Mouse (Mus musculus) G1E (cell line): ENCODE results near the gene Itga4.

ENCODE experiments used
- CTCF ChIP-seq: IDR thresholded peaks from 2 replicates; pipeline ENCODE4 v1.5.1; 2012; ENCODE audit warnings: low read depth, low read length, inconsistent platforms, mixed read lengths
- GATA1 ChIP-seq: IDR thresholded peaks from 2 replicates; pipeline ENCODE4 v1.6.1; 2012; ENCODE audit warnings: borderline replicate concordance, low read length, inconsistent platforms, mixed read lengths
- GATA2 ChIP-seq: IDR thresholded peaks from 2 replicates; pipeline ENCODE4 v1.6.1; 2012; ENCODE audit warnings: low read depth, low read length, inconsistent platforms, borderline replicate concordance
- TAL1 ChIP-seq: conservative IDR thresholded peaks from 2 replicates; pipeline ENCODE4 v1.6.1; 2012; ENCODE audit warnings: low read depth, low read length, inconsistent platforms, mixed read lengths

DNA sequence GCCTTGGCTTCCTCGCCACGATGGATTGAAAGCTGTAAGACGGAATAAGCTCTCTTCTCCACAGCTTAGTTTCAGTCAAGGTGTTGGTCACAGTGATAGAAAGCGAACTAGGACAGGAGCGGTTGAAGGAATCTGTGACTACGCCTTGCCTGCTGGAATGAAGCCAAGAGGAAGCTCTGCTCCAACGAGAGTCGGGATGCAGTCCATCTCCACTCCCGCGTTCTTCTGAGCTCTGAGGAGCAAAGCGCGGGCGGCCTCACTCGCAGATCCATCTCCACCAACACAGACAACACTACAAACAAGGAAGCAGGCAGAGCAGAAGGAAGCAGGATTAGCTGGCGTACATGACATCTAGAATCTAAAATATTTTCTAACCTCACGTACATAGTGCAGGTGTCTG, 99.5 kb downstream of the Itga4 start:
- TF ChIP-seq CTCF (no peak), GATA1 (no peak), GATA2 (no peak), TAL1 (no peak)
